8 mouse cellular contexts compared by ENCODE assay signal in genomic region chr7:66060066-66060956, GRCm38 (mm10). TPM values are rescaled to one million over a fixed set of nuclear protein-coding genes. Genes with fewer than 3 reads are reported as not detected.
A peak's percentile ranks its signal among the peaks of the same experiment; 100 is the strongest.
DNase-seq lines count a peak whose midpoint lies in the region; ATAC-seq and TF ChIP-seq lines count a peak whose summit lies in the region.

No protein-coding gene starts in this region.

- H3K27ac ChIP-seq in hindbrain, embryonic 16.5 days (ENCODE audit: low read depth, low read length): peak overlapping the region; percentile 74; the same call in 1 of the 2 replicates
- peak overlapping the region; percentile 77 for H3K27ac ChIP-seq in left cerebral cortex, adult 2 months
- peak overlapping the region; percentile 38 for H3K27ac ChIP-seq in macrophage

- no peaks in the 10 kb centered on the region for H3K9me3 ChIP-seq in hindbrain, embryonic 16.5 days (ENCODE audit: control insufficient read depth, low read length)

- peak; percentile 96 for ATAC-seq in hindbrain, embryonic 16.5 days

- peak overlapping the region; percentile 57 for H3K4me3 ChIP-seq in hindbrain, embryonic 16.5 days (ENCODE audit: low read length)
- H3K4me3 ChIP-seq in left cerebral cortex, adult 2 months: peak overlapping the region; percentile 65
- H3K4me3 ChIP-seq in macrophage (ENCODE audit: inconsistent target): peak overlapping the region; percentile 88

- peaks cover 4% of the 10 kb centered on the region; the same call in 1 of the 2 replicates for H3K27me3 ChIP-seq in hindbrain, embryonic 16.5 days (replicated peaks; ENCODE audit: control insufficient read depth, insufficient read depth, low read length)

- H3K9ac ChIP-seq in hindbrain, embryonic 16.5 days (ENCODE audit: low read depth, low read length): peak overlapping the region; percentile 71

- no peak for TF ChIP-seq CTCF in left cerebral cortex, adult 2 months (IDR thresholded peaks at IDR 0.05)

- intact Hi-C loops in left cerebral cortex, adult 2 months (cut with DNase I): loop anchor here (1.0 kb wide), 1 partner anchor 19 kb away; the partner anchor contains the start of gene Selenos

- peaks cover 39% of the 10 kb centered on the region for H3K79me2 ChIP-seq in macrophage (ENCODE audit: inconsistent target)

- H3K4me2 ChIP-seq in hindbrain, embryonic 16.5 days (ENCODE audit: low read length): peak overlapping the region; percentile 97

- DNase-seq in ZHBTc4 (ENCODE audit: low read depth, low spot score): peak; percentile 93
- DNase-seq in cerebellum, postnatal 4 days (ENCODE audit: low spot score in 2 of 2): peak; percentile 78 to 86
- peak; percentile 89 for DNase-seq in gastrocnemius, adult 18-20 months (ENCODE audit: low spot score)
- peak; percentile 87 to 93 for DNase-seq in left cerebral cortex, adult 2 months (ENCODE audit: extremely low spot score in 1 of 2, low spot score in 2 of 2)
- DNase-seq in retina, postnatal 7 days (ENCODE audit: low read depth, low spot score): peak; percentile 74
- DNase-seq in urinary bladder, adult 18-20 months (ENCODE audit: low spot score in 2 of 2): peak; percentile 80 to 92

- H3K4me1 ChIP-seq in hindbrain, embryonic 16.5 days (ENCODE audit: control insufficient read depth, insufficient read depth, low read depth, low read length): peaks cover 16% of the 10 kb centered on the region

- WGBS in hindbrain, embryonic 16.5 days: under 1% methylated on average over 61 of the region's 64 CpGs
- under 1% methylated on average over 64 of the region's 64 CpGs for WGBS in macrophage (ENCODE audit: missing documents)

- H3K36me3 ChIP-seq in hindbrain, embryonic 16.5 days (ENCODE audit: control insufficient read depth, insufficient read depth, low read length): no peaks in the 10 kb centered on the region; the same call in 1 of the 2 replicates
- H3K36me3 ChIP-seq in macrophage (ENCODE audit: inconsistent target): peaks cover 13% of the 10 kb centered on the region; the same call in 1 of the 2 replicates

RNA-seq across cellular contexts. Expression of gene Snrpa1, which starts 1.5 kb away (rescaled TPM):
- total RNA-seq in gastrocnemius, adult 18-20 months (2021): 10 to 100 TPM; 17.1 to 17.6 TPM
- polyA plus RNA-seq in hindbrain, embryonic 16.5 days (2015; fragmentation: Nextera tagmentation; extraction: Ambion mirVana): 117 and 122 TPM in 2 replicates
- total RNA-seq in left cerebral cortex, adult 2 months (2021): 10 to 100 TPM; 36.8 to 37.0 TPM
- total RNA-seq in macrophage (2018; cell fraction: chromatin; rRNA removed): 10 to 100 TPM in 25 of 26 experiments, 1 to 10 TPM in 1; 9.0 to 57.9 (median 31.0) TPM
- 10 to 100 TPM; 18.1 to 43.4 (median 27.6) TPM for total RNA-seq in macrophage (2018; cell fraction: cytosol; rRNA removed)
- total RNA-seq in macrophage (2018; cell fraction: nucleus; rRNA removed): 10 to 100 TPM; 12.4 to 48.7 (median 20.8) TPM
- 20.5 to 65.1 TPM (median 22.8 TPM) in 3 replicates for polyA plus RNA-seq in macrophage (2018)

RNA-seq across cellular contexts. Expression of gene Gm45213, which starts 16.9 kb away (rescaled TPM):
- total RNA-seq in gastrocnemius, adult 18-20 months (2021): not detected
- not detected in 2 replicates for polyA plus RNA-seq in hindbrain, embryonic 16.5 days (2015; fragmentation: Nextera tagmentation; extraction: Ambion mirVana)
- total RNA-seq in left cerebral cortex, adult 2 months (2021): not detected
- not detected for total RNA-seq in macrophage (2018; cell fraction: chromatin; rRNA removed)
- not detected for total RNA-seq in macrophage (2018; cell fraction: cytosol; rRNA removed)
- not detected for total RNA-seq in macrophage (2018; cell fraction: nucleus; rRNA removed)
- not detected in 3 replicates for polyA plus RNA-seq in macrophage (2018)

RNA-seq across cellular contexts. Expression of gene Selenos, which starts 19.1 kb away (rescaled TPM):
- total RNA-seq in gastrocnemius, adult 18-20 months (2021): 10 to 100 TPM; 32.0 to 32.5 TPM
- 94.9 and 99.1 TPM in 2 replicates for polyA plus RNA-seq in hindbrain, embryonic 16.5 days (2015; fragmentation: Nextera tagmentation; extraction: Ambion mirVana)
- 10 to 100 TPM; 46.5 to 47.5 TPM for total RNA-seq in left cerebral cortex, adult 2 months (2021)
- total RNA-seq in macrophage (2018; cell fraction: chromatin; rRNA removed): 10 to 100 TPM; 10.2 to 38.6 (median 22.3) TPM
- total RNA-seq in macrophage (2018; cell fraction: cytosol; rRNA removed): 100 to 1,000 TPM in 11 of 26 experiments, 10 to 100 TPM in 15; 75.1 to 130 (median 94.4) TPM
- total RNA-seq in macrophage (2018; cell fraction: nucleus; rRNA removed): 100 to 1,000 TPM in 3 of 26 experiments, 10 to 100 TPM in 23; 21.6 to 122 (median 74.0) TPM
- polyA plus RNA-seq in macrophage (2018): 70.7 to 94.6 TPM (median 87.3 TPM) in 3 replicates

RNA-seq across cellular contexts. Expression of gene Chsy1, which starts 49.0 kb away (rescaled TPM):
- total RNA-seq in gastrocnemius, adult 18-20 months (2021): 1 to 10 TPM; 3.1 to 3.8 TPM
- 8.7 and 10.0 TPM in 2 replicates for polyA plus RNA-seq in hindbrain, embryonic 16.5 days (2015; fragmentation: Nextera tagmentation; extraction: Ambion mirVana)
- 10 to 100 TPM; 15.6 to 17.3 TPM for total RNA-seq in left cerebral cortex, adult 2 months (2021)
- total RNA-seq in macrophage (2018; cell fraction: chromatin; rRNA removed): 1 to 10 TPM in 21 of 26 experiments, under 1 TPM in 4, not detected in 1; 0.31 to 8.8 (median 2.2) TPM
- total RNA-seq in macrophage (2018; cell fraction: cytosol; rRNA removed): 1 to 10 TPM; 3.3 to 10.0 (median 6.5) TPM
- total RNA-seq in macrophage (2018; cell fraction: nucleus; rRNA removed): 10 to 100 TPM in 8 of 26 experiments, 1 to 10 TPM in 18; 2.8 to 16.0 (median 7.8) TPM
- polyA plus RNA-seq in macrophage (2018): 4.8 to 6.6 TPM (median 5.3 TPM) in 3 replicates

Comparison
In these comparisons a context has a peak if more than half of its experiments do, and no peak if none do; other contexts are left out.
1. Peak in every context shown above with its lines: DNase-seq, ATAC-seq, H3K4me3 ChIP-seq and H3K27ac ChIP-seq.